Mouse (Mus musculus): ENCODE measurements at regions not wholly inside any gene's neighbourhood (a gene's known extent, or its start where the extent isn't known, plus 50 kb on each side); places are given as distances from the start of the nearest gene placed in this dataset.

DNA sequence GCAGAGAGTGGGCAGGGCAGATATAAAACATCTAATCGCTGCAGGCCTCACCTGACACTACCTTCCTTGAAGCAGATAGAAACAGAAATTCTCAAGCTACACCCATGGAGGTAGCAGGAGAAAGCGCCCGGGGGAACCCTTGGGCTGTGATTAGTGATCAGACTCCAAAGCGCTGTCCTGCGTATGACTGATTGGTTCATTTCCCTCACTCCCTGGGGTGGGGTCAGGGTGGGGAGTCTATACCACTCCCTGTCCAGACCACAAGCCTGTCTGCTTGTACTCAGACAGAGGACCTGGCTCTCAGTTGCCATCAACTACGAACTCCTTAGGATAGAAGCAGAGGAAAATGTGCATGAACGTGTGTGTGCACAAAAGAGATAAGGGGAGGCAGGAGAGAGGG, 77.7 kb downstream of the Gm826 start:
- no peak for DNase-seq

DNA sequence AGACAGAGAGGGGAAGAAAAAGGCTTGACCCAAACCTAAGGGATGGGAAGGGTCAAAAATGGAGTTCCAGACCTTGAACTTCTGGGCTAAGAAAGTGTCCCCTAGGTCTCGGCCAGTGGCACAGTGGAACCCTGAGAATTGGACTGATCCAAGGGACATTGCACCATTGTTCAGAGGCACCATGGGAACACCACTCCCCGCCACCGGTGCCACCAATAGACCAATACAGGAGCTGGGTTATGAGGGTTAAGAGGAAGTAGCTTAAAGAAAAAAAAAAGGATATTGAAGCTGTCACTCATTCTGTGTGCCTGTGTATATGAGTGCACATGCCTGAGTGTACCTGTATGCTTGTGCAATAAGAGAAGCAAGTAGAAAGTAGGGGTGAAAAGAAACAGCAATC, 83.7 kb downstream of the Gm826 start:
- DNase-seq, result no peak

DNA sequence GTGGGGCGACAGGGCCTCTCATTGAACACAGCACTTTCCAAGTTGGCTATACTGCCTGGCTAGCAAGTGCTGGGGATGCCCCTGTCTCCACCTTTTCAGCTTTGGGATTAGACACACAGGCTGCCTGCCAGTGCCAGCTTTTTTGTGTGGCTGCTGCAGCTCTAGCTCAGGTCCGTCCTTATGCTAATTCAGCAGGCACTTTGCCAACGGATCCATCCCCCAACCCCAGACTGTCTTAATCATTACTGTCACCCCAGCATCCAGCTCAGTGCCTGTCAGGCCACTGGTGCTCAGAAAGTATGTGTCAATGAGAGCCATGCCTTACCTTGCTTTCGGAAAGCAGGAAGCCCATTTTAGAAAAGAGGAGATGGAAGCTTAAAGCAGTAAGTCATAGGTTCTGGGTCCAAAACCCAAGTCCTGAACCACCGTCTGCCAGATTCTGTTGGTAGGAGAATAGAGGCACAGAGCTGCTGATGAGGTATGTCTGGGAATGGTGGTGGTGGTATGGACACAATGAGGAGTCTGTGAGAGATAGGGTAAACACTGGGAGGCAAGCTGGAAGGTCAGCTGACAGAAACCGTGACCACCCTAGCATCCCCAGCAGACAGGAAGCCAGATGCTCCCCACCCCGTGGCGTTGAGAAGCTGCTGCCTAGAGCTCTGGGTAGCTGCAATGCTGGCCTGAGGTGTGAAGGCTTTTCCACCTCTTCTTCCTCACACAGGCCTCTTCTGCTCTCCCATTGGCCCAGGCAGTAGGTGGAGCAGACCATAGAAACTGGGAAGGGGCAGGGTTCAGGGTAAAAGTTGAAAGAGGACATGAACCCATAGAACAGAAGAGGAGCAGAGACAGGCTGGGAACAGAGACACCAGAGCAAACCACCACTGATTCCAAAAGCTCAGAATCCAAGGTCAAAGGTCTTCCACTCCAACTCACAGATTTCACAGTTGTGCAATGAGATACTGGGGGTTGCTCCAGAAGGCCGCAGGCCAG, 84.6 kb downstream of the Gm826 start:
- DNase-seq, result no peak

DNA sequence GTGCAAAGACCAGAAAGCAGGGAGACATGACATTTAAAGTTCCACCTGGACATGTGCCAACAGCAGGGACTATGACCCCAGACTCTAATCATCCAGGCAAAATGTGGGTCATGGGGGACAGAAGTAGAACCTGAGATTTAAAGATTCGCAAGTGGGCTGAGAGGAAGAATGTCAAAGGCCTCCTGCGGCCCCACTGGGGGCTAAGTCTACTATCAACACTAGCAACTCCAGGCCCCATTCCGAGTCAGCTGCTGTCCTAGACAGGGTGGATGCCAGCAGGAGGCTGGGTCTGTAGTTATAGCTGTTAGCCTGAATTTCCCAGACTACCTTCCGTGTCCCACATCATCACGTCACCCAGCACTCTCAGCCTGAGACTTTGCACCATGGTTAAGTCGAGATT, 86.7 kb downstream of the Gm826 start:
- DNase-seq, result no peak

DNA sequence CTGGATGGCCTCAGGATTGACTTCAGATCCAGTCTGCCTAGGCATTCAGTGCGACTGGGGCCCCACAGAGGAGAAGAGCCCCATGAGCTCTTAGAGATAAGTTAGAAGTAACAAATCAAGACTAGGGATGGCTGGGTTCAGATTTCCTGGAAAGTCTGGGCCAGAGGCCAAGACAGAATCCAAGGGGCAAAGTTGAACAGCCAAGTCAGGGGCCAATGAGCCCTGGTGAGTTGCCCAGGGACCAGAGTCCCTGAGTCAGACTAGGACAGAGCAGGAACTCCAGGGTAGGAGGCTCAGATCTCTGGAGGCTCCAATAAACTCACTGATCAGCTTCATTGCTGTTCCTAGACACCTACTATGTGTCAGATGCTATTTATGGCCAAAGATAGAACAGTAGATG, 87.6 kb downstream of the Gm826 start:
- DNase-seq, result no peak

DNA sequence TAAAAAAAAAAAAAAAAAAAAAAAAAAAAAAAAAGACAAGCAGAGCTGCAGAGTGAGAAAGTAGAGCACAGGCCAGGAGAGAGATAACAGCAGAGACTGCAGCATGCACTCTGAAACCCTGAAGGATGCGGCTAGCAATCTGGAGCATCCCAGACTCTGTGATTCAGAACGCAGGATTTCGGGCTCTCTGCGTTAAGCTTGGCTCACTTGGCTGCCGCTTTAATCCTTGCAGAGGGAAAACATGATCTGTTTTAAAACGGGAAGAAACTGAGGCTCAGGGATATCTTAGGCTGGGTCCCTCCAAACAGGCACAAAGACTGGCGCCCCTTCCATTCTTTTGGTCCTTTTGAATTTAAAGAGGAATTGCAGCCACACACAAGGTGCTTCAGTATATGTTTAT, 89.1 kb downstream of the Gm826 start:
- no peak for DNase-seq

DNA sequence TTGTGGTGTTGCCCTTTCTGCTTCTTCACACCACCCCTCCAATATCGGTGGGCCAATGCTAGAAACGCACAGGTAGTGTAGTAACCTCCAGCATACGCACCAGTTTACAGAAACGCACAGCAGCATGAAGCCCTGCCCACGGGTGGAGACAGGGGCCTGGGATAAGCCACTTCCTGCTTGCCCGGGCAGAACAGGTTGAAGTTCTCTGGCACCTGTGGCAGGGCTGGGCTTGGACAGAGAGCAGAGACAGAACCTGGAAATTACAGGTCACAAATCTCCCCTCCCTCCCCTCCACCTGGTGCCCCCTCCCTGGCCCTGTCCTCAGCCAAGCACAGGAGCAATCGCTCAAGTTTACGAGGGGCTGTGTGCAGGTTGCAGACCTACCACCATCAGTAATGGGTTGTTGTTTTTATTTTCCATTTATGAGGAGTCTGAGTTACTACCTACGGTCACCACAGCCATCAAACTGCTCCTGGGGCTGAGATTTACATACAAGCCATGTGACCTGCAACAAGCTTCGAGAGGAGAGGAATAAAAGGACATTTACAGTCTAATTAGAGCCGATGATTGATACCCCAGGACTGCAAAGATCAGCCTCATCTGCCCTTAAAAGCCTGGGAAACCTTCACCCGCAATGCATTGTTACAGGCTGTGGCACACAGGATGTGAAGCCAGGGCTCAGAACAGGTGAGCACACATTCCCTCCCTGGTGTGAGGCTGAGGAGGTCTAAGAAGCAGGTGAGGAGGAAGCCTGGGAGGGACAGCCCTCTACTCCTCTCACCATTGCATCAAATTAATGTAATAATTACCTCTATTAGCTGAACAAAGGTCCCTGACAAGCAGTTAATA, 93.2 kb downstream of the Gm826 start:
- DNase-seq, result no peak

DNA sequence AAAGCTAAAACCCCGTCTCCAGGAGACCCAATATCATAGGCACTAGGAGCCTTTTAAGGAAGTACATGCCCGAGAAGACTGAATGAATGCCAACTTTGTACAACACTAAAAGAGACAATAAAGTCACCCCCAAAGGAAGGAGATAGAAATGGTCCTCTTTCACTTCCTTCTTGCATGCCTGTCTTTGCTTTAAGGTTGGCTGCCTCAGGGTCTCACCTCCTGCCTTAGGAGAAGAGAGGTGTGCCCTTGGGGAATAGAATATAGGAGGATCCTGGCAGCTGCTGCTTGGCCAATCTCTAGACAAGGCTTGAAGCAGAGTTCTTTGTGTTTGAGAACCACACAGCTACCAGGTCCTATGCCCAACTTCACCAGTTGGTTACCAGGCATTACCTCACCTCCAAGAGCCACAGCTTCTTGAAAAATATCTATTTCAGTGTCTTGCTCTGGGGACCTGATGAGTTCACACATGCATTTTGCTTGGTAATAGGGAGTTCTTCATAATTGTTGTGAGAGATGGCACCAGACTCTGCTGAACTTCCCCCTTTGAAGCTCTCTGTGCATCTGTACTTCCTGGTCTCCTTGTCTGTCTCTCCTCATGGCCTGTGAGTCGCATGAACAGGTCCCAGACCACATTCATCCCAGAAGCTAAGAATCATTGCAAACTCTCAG, 96.4 kb downstream of the Gm826 start:
- DNase-seq, result no peak

DNA sequence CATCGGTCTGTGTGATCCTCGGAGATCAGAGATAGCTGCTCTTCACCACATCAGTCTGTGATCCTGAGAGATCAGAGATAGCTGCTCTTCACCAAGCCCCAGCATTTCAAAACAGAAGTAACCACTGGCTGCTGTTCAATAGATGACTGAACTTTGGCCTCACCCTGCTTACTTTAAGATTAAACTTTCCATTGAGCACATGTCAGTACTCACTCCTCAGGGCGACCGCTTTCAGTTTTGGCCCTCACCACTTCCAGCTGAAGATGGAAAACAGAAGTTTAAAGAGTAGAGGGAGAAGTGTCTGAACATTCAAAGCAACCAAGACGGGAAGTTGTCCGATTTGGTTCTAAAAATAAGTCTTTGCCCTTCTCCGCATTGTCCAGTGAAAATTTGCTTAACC, 97.2 kb downstream of the Gm826 start:
- DNase-seq, result no peak

DNA sequence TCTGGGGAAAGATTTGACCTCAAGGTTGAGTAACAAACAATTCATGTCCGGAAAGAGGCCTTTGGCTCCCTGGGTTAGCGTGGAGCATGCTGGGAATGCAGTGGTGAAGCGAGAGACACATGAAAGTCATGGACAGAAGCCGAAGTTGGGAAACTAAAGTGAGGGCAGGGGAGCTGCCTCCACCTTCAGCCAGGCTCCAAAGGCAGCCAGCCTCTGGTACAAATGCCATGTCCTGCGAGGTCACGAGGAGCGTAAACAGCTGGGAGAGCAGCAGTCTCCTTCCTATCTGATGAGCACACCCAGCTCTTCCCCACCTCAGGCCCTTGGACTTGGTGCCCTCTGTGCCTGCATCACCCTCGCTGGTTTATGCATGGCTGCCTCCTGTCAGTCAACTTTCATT, 103.2 kb downstream of the Gm826 start:
- DNase-seq, result no peak

DNA sequence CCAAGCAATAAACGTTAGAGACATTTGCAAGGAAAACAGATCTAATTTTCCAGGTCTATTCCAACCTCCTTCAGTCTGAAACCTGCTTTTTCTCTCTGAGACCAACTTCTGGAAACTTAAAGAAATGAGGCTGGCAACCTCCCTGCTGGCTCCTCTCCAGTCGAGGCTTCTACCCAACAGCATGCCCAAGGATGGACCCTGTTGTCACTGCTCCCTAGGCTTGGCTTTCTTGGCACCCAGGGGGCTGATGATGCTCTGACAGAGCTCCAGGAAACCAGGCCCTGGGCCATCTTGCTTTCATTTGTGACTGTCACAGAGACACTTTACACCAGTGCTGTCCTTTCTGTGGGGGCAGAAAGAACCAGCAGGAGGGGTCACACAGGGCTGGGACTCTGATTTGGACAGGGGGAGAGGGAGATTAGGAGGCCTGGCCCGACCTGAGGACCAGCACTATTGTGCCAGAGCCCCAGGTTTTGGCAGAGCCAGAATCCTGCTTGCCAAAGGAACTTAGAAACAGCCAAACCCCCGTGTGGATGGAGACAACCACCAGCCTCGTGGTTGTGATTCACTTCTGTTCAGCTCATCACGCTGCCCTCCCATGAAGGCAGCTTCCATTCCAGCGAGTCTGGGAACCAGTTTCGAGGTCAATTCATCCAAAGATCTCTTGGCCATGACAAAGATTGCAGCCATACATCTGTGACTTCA, 105.5 kb downstream of the Gm826 start:
- no peak for DNase-seq

DNA sequence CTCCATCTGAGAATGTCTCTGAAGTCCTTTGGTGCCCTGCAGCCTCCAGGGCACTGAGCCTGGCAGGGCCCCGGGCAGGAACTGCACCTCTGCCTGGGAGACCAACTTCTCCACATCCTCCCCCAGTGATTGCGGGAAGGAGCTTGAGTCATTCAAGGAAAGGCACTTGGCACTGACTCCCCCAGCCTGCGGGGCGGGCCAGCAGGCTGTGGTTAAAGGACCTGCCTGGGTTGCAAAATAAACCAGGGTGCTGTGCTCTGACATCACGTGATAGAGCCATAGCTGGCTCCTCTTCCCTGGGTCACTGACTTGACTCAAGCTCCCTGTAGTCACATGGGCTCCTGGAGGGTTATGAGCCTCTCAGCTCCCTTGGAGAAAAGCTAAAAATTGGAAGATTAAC, 108.5 kb downstream of the Gm826 start:
- no peak for DNase-seq

DNA sequence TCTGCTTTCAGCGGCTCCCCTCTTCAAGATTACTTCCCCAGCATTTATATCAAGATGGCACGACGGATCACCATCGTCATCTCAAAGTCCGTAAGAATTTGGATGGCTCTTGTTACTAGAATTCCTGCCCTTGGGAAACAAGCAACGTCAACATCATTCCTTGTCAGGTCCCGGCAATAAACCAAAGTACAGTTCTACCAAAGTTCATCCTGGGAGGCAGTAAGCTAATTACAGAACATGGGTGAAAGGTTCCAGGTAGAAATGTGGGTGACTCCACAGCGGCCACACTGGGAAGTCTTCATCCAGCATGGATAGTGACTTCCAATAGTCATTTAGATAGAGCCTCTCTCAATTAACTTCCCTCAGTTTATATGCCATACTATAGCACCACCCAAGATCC, 110.6 kb downstream of the Gm826 start:
- no peak for DNase-seq

DNA sequence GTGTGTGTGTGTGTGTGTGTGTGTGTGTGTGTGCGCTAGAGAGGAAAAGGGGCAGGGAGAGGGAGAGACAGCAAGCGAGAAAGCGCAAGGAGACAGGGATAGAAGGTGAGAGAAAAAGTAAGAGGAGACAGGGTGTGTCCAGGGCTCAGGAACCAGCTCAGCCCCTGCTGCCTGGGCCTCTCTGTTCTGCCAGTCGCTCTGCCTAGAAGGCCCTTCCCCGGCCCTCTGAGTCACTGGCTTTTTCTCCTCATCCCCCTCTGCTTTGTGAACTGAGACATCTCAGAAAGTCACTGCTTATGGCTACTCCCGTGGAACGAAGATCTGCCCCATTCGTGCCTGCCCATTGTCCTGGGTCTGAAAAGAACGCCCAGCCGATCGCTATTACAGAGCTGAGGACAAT, 112.2 kb downstream of the Gm826 start:
- no peak for DNase-seq

DNA sequence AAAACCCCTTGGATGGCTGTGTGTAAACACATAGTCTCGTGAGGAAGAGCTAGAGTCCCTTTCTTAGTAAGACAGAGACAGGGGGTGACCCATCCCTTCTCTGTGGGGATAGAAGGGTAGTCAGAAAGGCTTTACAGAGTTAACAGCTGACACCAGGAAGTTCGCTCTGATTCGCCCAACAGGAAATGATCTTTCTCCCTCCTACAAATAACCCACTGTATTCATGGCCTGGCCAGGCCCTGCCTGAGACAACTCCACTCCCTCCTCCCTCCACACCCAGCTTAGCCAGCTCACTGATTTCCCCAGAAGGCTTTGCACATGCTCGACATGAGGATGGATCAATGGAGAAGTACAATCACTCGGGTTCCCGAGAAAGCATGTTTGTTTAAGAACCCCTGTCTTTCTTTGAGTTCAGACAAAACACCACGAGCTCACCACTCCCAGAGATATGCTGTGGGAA, 113.4 kb downstream of the Gm826 start:
- no peak for DNase-seq

DNA sequence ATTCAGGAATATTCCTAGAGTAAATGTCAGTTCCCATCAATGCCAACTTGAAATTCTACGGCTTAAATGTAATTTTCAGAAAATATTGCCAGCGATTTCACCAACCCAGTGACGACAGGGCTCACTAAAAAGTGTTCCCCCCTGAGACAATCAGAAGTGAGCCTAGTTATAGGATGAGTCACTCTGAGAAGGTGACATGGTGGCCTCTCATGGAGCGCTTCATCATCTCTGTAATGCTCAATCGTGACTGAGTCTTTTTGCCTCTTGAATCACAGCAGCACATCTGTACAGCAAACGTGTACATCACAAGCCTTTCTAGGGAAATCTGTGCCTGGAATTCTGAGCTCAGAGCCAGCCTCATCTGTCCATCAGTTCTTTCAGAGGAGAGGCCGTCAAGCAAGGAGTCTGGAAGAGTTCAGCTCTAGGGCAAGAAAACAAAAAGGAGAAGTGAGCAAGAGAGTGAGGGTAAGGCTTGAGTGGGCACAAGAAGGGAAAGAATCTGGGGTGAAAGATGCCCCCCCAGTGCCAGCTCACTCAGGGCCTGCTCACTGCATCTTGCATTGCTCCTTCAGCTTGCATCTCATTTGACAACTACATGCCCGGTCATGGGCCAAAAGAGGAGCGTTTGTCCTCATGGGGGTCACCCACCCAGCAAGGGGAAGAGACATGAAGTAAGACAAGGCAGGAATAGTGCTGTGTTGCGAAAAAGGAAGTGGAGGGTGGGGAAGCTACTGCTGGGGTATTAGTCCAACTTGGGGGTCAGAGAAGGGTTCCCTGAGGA, 119.7 kb downstream of the Gm826 start:
- DNase-seq, result no peak

DNA sequence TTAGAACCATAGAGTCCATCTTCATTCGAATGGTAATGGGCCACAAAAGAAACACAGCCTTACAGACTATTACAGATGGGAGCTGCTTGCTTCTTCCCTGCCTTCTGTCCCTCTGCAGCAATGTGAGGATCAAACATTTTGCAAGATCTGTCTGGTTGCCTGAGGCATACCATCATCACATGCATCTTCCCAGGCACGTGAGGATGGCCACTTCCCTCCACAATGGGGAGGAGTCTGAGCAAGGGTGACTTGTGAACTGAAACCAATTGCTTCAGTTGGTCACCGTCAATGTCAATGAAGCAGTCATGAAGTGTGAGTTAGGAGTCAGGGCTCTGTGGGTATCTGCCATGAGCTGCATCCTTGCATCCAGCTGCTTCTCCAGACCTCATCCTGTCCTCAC, 123.5 kb downstream of the Gm826 start:
- no peak for DNase-seq

DNA sequence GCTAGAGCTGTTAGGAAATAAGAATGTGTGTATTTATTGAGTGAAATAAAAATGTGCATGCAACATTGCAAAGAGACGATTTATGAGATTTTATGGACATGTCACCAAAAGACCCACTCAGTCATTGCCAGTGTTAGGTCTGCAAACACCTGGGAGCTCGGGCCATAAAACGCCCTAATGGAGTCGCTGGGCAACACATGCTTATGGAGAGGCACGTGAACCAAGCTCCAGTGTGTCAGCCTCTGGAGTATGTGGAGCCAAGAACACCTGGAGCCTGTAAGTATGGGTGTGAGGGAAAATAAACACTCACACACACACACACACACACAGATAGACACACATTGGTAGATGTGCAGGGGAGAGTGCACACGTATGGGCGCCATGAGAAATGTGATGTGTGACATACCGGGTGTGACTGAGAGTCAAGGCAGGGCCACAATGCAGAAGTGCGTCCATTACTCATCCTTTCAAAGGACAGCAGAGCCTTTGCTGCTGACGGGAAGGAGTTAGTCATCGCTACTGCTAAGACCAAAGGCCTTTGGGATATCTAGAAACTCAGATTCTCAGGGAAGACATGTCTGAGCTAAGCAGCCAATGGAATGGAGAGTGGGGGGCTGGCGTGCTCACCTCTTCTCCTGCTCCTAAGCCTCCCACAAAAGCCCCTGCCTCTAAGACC, 124.2 kb downstream of the Gm826 start:
- no peak for DNase-seq

DNA sequence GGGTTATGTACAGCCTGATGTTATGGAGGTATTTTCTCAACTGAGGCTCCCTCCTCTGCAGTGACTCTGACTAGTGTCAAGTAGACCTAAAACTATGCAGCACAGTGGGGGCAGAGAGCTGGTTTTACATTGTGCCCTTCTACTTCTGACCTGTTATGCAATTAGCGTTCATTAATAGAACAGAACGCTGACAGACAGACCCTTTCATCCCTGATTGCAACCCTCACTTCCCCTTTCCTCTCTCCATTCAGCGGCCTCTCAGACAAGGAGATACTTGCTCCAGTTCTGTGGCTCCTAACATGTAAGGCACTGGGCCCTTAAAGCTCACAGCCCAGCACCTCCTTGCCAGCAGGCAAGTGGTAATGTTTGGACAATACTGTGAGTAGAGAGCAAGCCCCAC, 125.7 kb downstream of the Gm826 start:
- no peak for DNase-seq

DNA sequence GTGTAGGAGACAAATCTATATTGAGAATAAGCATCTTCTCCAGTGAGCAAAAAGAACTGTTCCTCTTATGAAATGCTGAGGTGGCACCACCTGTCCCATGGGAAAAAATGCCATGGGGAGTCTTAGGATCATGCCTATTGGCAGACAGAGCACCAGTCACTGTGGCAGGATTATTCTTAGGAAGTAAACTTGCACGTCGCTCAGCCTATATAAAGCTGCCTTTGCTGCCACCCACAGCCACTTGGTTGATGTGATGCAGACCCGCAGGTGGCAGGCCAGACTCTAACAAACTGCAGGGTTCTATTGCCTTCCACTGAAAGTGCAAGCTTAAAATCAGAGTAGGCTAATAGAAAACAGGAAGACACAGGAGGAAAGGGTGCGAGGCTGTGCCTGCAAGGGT, 126.7 kb downstream of the Gm826 start:
- no peak for DNase-seq

DNA sequence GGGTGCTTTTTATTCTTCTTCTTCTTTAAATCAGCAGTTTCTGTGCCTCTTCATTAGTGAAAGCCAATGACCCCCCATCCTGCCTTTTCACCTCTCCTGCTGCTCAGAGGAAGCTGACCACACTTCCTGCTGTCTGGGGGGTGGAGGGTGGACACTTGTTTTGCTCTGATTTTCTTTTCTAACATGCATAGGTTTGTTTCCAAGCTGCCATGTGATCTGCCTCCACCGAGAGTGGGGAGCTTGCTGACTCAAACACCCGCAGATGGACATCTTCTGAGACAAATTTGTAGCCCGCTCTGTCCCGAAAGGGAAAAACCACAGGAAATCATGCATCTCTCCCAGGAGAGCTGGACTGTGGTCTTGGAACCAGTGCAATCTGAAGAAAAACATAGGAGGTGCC, 141.3 kb downstream of the Gm826 start:
- DNase-seq, result no peak
